Mouse (Mus musculus): ENCODE results near the gene Dock11.

GRCm38 (mm10) chrX:35919558-35919957 is 30.9 kb downstream of the Dock11 start:
- TF ChIP-seq CTCF (IDR thresholded peaks at IDR 0.05; ENCODE audit: control insufficient read depth, insufficient read depth, insufficient replicate concordance, low read depth, low read length) (no peak), POLR2A (IDR thresholded peaks at IDR 0.05; ENCODE audit: control insufficient read depth, low read depth, low read length) (no peak)
